Mouse (Mus musculus) intestine, embryonic 14.5 days (tissue): ENCODE data around the gene Sod1. TPM values are rescaled to one million over a fixed set of nuclear protein-coding genes. Genes with fewer than 3 reads are reported as not detected.
"Not testable (repeated sequence)": the region's sequence is repeated elsewhere in the genome, so short reads cannot be mapped to it uniquely, and the experiment has no call there.

Source experiments
- ATAC-seq: fragments of 200-750 bp; cut with Nextera tagmentation; replicated peaks from 2 replicates; pipeline ENCODE4 v1.8.0; 2017; ENCODE audit warnings: low read depth, moderate number of reproducible peaks, moderate TSS enrichment, moderate library complexity; ENCODE audit not compliant: low FRiP score, low TSS enrichment
- DNase-seq: peaks from one replicate; pipeline ENCODE4 v3.0.0-alpha.2; 2018; ENCODE audit warnings: low spot score
- H3K27ac ChIP-seq: fragments of 300-500 bp; sonication (generic); 2 replicates; pipeline ENCODE4 v1.5.1; 2014; ENCODE audit warnings: low read depth, mild to moderate bottlenecking, control low read depth
- H3K27me3 ChIP-seq: fragments of 300-500 bp; sonication (generic); replicated peaks from 2 replicates; pipeline ENCODE4 v1.6.1; 2014; ENCODE audit warnings: low read length, control low read depth; ENCODE audit not compliant: control insufficient read depth, insufficient read depth
- H3K36me3 ChIP-seq: fragments of 300-500 bp; sonication (generic); 2 replicates; pipeline ENCODE4 v1.6.1; 2014; ENCODE audit warnings: low read length, control low read depth; ENCODE audit not compliant: control insufficient read depth, insufficient read depth
- H3K4me1 ChIP-seq: fragments of 300-500 bp; sonication (generic); replicated peaks from 2 replicates; pipeline ENCODE4 v1.6.1; 2014; ENCODE audit warnings: low read length, control low read depth, mixed read lengths; ENCODE audit not compliant: control insufficient read depth, insufficient read depth
- H3K4me2 ChIP-seq: fragments of 300-500 bp; sonication (generic); 2 replicates; pipeline ENCODE4 v1.6.1; 2014; ENCODE audit warnings: low read length
- H3K4me3 ChIP-seq: fragments of 300-500 bp; sonication (generic); 2 replicates; pipeline ENCODE4 v1.5.1; 2014; ENCODE audit warnings: low read depth, low read length, control low read depth, mixed read lengths
- H3K9ac ChIP-seq: fragments of 300-500 bp; sonication (generic); 2 replicates; pipeline ENCODE4 v1.6.1; 2014; ENCODE audit warnings: mild to moderate bottlenecking, low read length
- H3K9me3 ChIP-seq: fragments of 300-500 bp; sonication (generic); 2 replicates; pipeline ENCODE4 v1.6.1; 2016; ENCODE audit warnings: low read length, control low read depth; ENCODE audit not compliant: control insufficient read depth
- WGBS: fragments of 180-500 bp; shearing (Covaris S2); extraction: QIAGEN DNeasy Blood & Tissue Kit; methylation state at CpG from one replicate; pipeline ENCODE4 v1.1.7; 2014; 5-methylcytosine and 5-hydroxymethylcytosine counted together
- polyA plus RNA-seq: library from polyadenylated mRNA; unstranded; fragments of >200 nt; fragmentation: Nextera tagmentation; extraction: Ambion mirVana; gene quantifications from 2 replicates; pipeline ENCODE4 v1.2.1, GENCODE M21; 2014

The Sod1 gene
- polyA plus RNA-seq, 1 experiment from 2014 or later = 1,355 TPM

DNA sequence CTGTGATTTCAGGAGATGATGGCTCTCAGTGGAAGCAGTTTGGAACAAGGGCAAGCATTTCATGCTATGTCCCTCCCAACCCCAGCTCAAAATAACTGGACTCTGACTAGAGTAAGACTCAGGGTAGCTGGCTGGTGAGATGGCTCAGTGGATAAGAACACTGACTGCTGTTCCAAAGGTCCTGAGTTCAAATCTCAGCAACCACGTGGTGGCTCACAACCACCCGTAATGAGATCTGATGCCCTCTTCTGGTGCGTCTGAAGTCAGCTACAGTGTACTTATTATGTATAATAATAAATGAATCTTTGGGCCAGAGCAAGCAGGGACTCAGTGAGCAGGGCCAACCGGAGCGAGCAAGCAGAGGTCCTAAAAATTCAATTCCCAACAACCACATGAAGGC is 4.7 kb upstream of the Sod1 start:
- not testable (repeated sequence) for DNase-seq, H3K9me3 ChIP-seq, H3K9ac ChIP-seq, H3K4me2 ChIP-seq, H3K27ac ChIP-seq, ATAC-seq, H3K36me3 ChIP-seq, H3K4me3 ChIP-seq, H3K4me1 ChIP-seq, H3K27me3 ChIP-seq
- WGBS = 83% methylated on average over 5 of the region's 5 CpGs

DNA sequence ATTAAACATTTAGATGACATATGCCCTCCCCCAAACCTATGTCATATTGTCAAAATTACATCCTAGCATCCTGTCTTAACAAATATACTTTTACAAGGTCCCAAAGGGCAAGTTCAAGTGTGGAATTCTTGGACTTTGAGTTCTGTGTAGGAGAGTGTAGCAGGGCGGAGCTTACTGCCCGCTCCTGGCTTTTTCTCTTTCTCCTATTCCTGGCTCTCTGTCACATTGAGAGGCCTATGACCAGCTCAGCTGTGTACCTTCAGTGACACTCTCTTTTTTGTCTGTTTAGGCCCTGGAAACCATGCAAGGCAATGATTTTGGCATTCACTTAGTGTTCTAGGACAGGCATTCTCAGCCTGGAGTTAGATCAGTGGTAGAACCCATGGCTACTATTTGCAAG is 4.1 kb upstream of the Sod1 start:
- WGBS = 68% methylated on average over 2 of the region's 2 CpGs
- Histone ChIP-seq H3K27me3 (no peaks in the 10 kb centered on the region), H3K4me1 (no peaks in the 10 kb centered on the region), H3K27ac (no peak overlapping the region), H3K4me3 (no peak overlapping the region), H3K9me3 (no peaks in the 10 kb centered on the region), H3K36me3 (no peaks in the 10 kb centered on the region), H3K9ac (no peak overlapping the region), H3K4me2 (no peak overlapping the region)
- ATAC-seq (no peak), DNase-seq (no peak)

DNA sequence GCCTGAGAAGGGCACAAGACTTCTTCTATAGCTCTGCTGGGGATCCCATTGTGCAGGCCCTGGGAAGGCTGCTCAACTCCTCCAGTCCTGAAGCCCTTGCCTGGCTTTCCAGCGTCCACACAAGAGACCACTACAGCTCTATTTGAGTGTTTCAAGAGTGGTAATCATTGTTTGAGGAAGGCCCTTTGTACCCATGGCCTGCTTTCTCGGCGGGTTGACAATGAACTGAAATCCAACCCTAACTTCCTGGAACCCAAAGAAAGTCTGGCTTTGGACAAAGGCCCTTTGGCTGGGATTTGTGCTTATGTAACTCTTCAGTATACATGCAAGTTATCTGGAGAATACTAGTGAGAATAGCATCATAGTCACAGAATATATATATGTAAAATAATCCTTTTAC is 3.2 kb upstream of the Sod1 start:
- H3K36me3 ChIP-seq = no peaks in the 10 kb centered on the region
- H3K4me1 ChIP-seq = peaks cover 7% of the 10 kb centered on the region
- H3K9ac ChIP-seq = no peak overlapping the region
- DNase-seq = no peak
- ATAC-seq = no peak
- no peak overlapping the region for H3K27ac ChIP-seq
- no peaks in the 10 kb centered on the region for H3K9me3 ChIP-seq
- H3K4me3 ChIP-seq = no peak overlapping the region
- no peaks in the 10 kb centered on the region for H3K27me3 ChIP-seq
- 58% methylated on average over 3 of the region's 3 CpGs for WGBS
- H3K4me2 ChIP-seq = no peak overlapping the region

DNA sequence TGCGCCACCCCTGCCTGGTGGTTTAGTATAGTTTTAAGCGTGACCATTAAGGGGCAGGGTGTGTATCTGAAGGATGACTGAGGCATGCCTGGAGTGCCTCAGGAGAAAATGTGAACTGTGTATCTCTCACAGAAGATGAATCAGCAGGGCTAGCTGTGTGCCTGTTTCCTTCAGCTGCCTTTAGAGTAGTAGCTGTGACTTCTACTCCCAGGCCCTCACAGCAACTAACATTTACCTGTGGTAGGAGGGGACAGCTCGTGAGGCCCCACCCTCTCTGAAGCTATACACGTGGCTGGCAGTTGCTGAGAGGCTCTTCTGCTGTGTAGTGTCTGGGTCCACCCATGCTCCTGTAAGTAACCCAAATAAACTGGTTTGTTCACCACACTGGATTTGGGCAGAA is 2.6 kb upstream of the Sod1 start:
- no peak overlapping the region for H3K27ac ChIP-seq
- peaks cover 12% of the 10 kb centered on the region for H3K4me1 ChIP-seq
- H3K4me3 ChIP-seq = no peak overlapping the region
- ATAC-seq (no peak), DNase-seq (no peak)
- H3K9ac ChIP-seq = no peak overlapping the region
- H3K4me2 ChIP-seq = no peak overlapping the region
- no peaks in the 10 kb centered on the region; the same call in 1 of the 2 replicates for H3K36me3 ChIP-seq
- H3K9me3 ChIP-seq = no peaks in the 10 kb centered on the region
- H3K27me3 ChIP-seq = no peaks in the 10 kb centered on the region
- 59% methylated on average over 4 of the region's 4 CpGs for WGBS

DNA sequence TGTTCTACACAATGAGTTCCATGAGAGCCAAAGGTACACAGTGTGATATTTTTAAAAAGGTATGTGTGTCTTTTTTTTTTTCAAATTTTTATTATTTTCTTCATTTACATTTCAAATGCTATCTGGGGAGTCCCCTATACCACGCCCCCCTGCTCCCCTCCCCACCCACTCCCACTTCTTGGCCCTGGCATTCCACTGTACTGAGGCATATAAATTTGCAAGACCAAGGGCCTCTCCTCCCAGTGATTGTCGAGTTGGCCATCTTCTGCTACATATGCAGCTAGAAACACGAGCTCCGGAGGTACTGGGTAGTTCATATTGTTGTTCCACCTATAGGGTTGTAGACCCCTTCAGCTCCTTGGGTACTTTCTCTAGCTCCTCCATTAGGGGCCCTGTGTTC is 1.1 kb upstream of the Sod1 start:
- Histone ChIP-seq H3K4me1 (peaks cover 14% of the 10 kb centered on the region), H3K36me3 (peaks cover 13% of the 10 kb centered on the region)
- H3K9ac ChIP-seq, DNase-seq, H3K4me3 ChIP-seq, H3K27ac ChIP-seq, H3K4me2 ChIP-seq, H3K9me3 ChIP-seq, H3K27me3 ChIP-seq, ATAC-seq: not testable (repeated sequence)
- 64% methylated on average over 4 of the region's 4 CpGs for WGBS

DNA sequence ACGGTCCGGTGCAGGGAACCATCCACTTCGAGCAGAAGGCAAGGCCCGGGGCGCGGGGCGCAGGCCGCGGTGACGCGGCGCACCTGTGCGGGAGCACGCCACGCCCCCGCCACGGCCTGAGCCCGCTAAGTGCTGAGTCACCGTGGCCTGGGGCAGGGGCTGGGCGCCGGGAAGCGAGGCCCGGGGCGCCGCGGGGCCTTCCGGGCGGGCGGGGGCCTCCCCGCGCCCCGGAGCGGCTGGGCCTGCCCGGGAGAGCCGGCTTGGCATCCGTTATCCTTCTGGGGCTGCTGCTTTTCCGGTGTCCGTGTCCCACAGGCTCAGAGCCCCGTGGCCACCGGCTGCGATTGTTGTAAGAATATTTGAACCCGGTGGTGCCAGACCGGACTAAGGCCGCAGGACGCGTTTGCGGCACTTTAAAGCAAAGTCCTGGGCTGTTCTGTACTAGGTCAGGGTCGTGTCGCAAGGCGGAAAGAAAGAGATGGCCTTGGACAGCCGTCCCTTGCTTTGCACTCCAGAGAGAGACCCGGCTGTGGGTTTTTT is 408 bp downstream of the Sod1 start:
- peaks cover 28% of the 10 kb centered on the region for H3K36me3 ChIP-seq
- H3K4me2 ChIP-seq = peak overlapping the region; percentile 95
- H3K4me1 ChIP-seq = peaks cover 14% of the 10 kb centered on the region
- WGBS = 2% methylated on average over 49 of the region's 52 CpGs
- H3K9me3 ChIP-seq = no peaks in the 10 kb centered on the region
- DNase-seq (peak; percentile 80), ATAC-seq (peak; percentile 89)
- H3K27ac ChIP-seq = peak overlapping the region; percentile 93
- peak overlapping the region; percentile 88 for H3K4me3 ChIP-seq
- no peaks in the 10 kb centered on the region for H3K27me3 ChIP-seq
- H3K9ac ChIP-seq = peak overlapping the region; percentile 90

DNA sequence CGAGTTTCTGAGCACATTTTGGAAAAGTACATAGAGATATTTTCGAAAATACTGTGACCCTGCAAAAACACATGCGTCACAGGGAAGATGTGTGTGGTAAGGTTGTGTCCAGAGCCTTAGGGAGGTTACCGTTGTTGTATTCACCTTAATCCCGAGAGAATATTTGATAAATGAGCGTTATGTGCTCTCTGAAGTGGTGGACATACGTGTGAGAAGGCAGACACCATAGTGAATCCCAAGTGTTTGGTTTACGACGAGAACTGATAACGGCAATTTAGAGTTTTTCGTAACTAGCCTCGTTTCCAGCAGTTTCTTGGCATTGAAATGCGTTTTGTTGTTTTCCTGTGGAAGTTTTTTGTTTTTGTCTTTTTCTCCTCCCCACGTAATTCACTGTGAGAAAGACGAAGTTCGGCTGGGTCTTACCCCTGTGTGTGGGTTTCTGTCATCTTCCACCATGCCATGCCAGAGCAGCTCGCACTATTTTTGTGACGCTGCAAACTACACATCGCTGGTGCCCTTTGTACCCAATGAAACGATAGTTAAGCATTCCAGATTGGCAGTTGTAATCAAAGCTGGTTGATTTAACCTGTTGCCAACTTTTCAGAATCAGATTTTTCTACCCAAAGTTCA is 1.0 kb downstream of the Sod1 start:
- peaks cover 34% of the 10 kb centered on the region for H3K36me3 ChIP-seq
- no peaks in the 10 kb centered on the region for H3K27me3 ChIP-seq
- DNase-seq (no peak), ATAC-seq (no peak)
- peaks cover 14% of the 10 kb centered on the region for H3K4me1 ChIP-seq
- peak overlapping the region; percentile 93 for H3K27ac ChIP-seq
- H3K9me3 ChIP-seq = no peaks in the 10 kb centered on the region
- peak overlapping the region; percentile 88 for H3K4me3 ChIP-seq
- peak overlapping the region; percentile 90 for H3K9ac ChIP-seq
- 3% methylated on average over 20 of the region's 20 CpGs for WGBS
- peak overlapping the region; percentile 95 for H3K4me2 ChIP-seq

DNA sequence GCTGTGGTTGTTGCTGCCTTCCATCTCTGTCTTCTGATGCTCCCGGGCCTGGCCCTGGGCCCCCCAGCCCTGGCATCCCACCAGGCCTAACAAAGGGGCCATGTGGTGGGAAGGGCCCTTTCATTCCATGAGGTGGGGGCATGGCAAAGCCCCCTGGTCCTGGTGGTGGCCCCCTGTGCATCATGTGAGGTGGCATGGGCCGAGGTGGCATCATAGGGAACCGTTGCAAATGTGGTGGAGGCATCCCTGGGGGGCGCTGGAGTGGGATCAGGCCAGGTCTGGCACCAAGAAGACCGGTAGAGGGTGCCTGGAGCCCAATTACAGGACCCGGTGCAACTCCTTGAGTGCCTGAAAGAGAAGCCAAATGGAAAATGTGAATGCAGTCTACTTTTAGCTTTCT is 9.3 kb downstream of the Sod1 start:
- 79% methylated on average over 6 of the region's 6 CpGs for WGBS
- Histone ChIP-seq H3K27me3 (no peaks in the 10 kb centered on the region), H3K9ac (no peak overlapping the region), H3K4me1 (no peaks in the 10 kb centered on the region), H3K4me2 (no peak overlapping the region), H3K36me3 (peaks cover 56% of the 10 kb centered on the region), H3K4me3 (no peak overlapping the region), H3K27ac (no peak overlapping the region), H3K9me3 (no peaks in the 10 kb centered on the region)
- DNase-seq (no peak), ATAC-seq (no peak)

DNA sequence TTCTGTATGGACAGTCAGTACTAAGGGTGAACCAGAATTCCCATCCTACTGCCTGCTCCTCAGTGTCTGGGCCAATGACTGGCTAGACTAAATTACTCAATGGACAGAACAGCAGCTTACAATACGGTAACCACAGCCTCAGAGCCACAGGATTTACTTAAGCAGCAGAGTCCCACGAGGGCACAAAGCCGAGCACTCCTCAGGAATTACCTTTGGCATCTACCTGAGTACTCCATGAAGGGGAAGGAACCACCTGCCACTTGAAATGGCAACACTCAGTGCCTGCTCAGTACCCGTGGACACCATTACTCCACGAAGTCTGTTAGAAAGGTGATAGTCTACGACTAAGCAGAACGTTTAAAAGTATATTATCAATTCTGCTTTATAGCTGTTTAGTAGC is 10.7 kb downstream of the Sod1 start:
- DNase-seq = no peak
- Histone ChIP-seq H3K4me1 (no peaks in the 10 kb centered on the region), H3K4me3 (no peak overlapping the region), H3K27ac (no peak overlapping the region), H3K4me2 (no peak overlapping the region), H3K36me3 (peaks cover 42% of the 10 kb centered on the region), H3K9ac (no peak overlapping the region), H3K9me3 (no peaks in the 10 kb centered on the region), H3K27me3 (no peaks in the 10 kb centered on the region)
- no peak for ATAC-seq
- WGBS = 93% methylated on average over 7 of the region's 7 CpGs
